Mouse (Mus musculus): ENCODE measurements around the gene Trmt61a. TPM values are rescaled to one million over a fixed set of nuclear protein-coding genes. Genes with fewer than 3 reads are reported as not detected.

Trmt61a gene
- polyA plus RNA-seq, 1 experiment from 2014 or later = 4.6 TPM

Other genes with a start within 250 kb of the Trmt61a start
- gene Tnfaip2, start 235.6 kb upstream of the Trmt61a start, polyA plus RNA-seq (2014; fragmentation: Nextera tagmentation; extraction: Ambion mirVana) = 7.7 and 11.2 TPM in 2 replicates
- gene Gm266, start 192.3 kb upstream of the Trmt61a start, polyA plus RNA-seq (2014; fragmentation: Nextera tagmentation; extraction: Ambion mirVana) = 5.5 and 6.2 TPM in 2 replicates
- 478 and 505 TPM in 2 replicates for gene Eif5, start 140.1 kb upstream of the Trmt61a start, polyA plus RNA-seq (2014; fragmentation: Nextera tagmentation; extraction: Ambion mirVana)
- gene Mark3, start 103.6 kb upstream of the Trmt61a start, polyA plus RNA-seq (2014; fragmentation: Nextera tagmentation; extraction: Ambion mirVana) = 45.7 and 47.7 TPM in 2 replicates
- 454 and 458 TPM in 2 replicates for gene Ckb, start 5.8 kb upstream of the Trmt61a start, polyA plus RNA-seq (2014; fragmentation: Nextera tagmentation; extraction: Ambion mirVana)
- 41.8 and 42.8 TPM in 2 replicates for gene Bag5, start 35.2 kb downstream of the Trmt61a start, polyA plus RNA-seq (2014; fragmentation: Nextera tagmentation; extraction: Ambion mirVana)
- 50.0 and 51.3 TPM in 2 replicates for gene Apopt1, start 35.2 kb downstream of the Trmt61a start, polyA plus RNA-seq (2014; fragmentation: Nextera tagmentation; extraction: Ambion mirVana)
- gene Klc1, start 80.7 kb downstream of the Trmt61a start, polyA plus RNA-seq (2014; fragmentation: Nextera tagmentation; extraction: Ambion mirVana) = 94.9 and 101 TPM in 2 replicates
- 7.9 and 8.8 TPM in 2 replicates for gene Xrcc3, start 135.8 kb downstream of the Trmt61a start, polyA plus RNA-seq (2014; fragmentation: Nextera tagmentation; extraction: Ambion mirVana)
- 83.3 and 93.7 TPM in 2 replicates for gene Zfyve21, start 136.1 kb downstream of the Trmt61a start, polyA plus RNA-seq (2014; fragmentation: Nextera tagmentation; extraction: Ambion mirVana)
- gene Ppp1r13b, start 230.0 kb downstream of the Trmt61a start, polyA plus RNA-seq (2014; fragmentation: Nextera tagmentation; extraction: Ambion mirVana) = 15.8 and 16.5 TPM in 2 replicates

Data from heart, embryonic 11.5 days (tissue).